Mouse (Mus musculus) cerebral cortex, adult 2 months (tissue): ENCODE data around the gene Dmrtb1.

ENCODE experiments used
- WGBS: fragments of 180-500 bp; shearing (Covaris S2); methylation state at CpG from one replicate; pipeline ENCODE4 v1.1.7; 2018; 5-methylcytosine and 5-hydroxymethylcytosine counted together

The Dmrtb1 gene

DNA sequence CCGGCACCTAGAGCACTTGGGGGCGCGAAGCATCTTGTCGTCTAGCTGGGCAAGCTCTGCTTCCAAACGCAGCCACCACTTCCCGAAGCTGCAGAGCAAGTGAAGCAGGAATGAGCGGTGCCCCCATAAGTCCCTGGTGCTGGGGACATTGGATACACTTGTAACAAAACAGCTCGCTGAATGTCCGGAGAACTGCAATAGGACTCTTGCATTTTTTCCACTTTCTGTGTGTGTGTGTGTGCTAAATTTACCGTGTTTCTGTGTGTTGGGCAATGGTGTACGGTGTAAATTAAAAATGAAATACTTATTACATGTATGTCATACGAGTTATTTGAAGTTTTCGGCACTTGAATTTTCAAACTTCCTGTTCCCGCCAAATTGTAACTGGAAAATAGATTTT is at the start of gene Dmrtb1:
TSS of gene Dmrtb1 (minus strand) at position 101 of the 400 bp plus-strand sequence.
- WGBS = 96% methylated on average over 14 of the region's 14 CpGs

DNA sequence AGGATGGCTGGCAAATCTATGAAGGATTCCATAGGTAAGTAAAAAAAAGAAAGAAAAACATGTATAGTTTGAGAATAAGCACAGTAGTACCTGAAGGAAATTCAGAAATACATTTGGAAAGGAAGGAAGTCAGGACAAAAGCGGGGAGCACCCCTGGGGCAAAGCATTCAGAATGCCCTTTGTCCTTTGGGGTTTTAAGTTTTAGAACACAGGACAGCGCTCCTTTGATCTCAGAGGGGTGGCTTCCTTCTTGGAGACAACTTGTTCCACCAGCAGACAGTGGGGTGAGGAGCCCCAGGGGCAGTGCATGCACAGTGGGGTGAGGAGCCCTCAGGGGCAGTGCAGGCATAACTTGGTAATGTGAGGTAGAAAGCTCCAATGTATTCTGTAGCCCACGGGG is 49.6 kb upstream of the Dmrtb1 start:
- 63% methylated on average over 3 of the region's 3 CpGs for WGBS

DNA sequence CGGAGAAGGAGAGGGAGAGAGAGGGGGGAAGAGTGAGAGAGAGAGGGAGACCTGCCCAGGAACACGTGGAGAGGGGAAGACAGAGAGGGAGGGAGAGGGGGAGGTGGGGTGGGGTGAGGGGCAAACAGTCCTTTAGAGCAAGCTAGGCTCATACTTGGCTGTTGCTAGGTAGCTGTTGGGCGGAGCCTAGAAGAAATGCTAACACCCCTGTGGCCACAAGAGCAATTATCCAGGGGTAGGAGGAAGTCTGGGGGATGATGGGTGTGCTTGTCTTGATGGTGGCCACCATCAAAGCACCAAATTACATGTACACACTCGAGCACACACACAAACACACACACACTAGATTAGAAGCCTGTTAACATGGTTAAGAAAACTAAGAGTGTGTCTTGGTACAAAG is 48.6 kb upstream of the Dmrtb1 start:
- WGBS = 61% methylated on average over 4 of the region's 4 CpGs

DNA sequence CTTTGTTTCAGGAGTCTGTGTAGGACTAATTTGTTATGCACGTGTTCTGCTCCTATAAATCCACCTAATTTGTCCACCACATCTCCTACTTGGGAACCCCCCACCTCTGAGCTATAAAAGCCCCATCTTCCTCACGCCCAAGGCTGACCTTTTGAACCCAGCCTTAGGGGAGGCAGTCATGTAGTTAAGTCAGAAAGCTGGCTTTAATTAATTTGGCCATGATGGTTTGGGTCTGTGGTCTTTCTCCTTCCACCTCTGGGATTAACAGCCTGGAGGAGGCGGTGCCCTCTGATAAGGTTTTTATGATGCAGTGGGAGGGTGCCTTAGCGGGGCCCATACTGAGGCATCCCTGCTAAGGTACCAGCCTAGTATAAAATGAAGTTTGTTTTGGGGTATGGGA is 48.2 kb upstream of the Dmrtb1 start:
- WGBS = 86% methylated on average over 4 of the region's 4 CpGs

DNA sequence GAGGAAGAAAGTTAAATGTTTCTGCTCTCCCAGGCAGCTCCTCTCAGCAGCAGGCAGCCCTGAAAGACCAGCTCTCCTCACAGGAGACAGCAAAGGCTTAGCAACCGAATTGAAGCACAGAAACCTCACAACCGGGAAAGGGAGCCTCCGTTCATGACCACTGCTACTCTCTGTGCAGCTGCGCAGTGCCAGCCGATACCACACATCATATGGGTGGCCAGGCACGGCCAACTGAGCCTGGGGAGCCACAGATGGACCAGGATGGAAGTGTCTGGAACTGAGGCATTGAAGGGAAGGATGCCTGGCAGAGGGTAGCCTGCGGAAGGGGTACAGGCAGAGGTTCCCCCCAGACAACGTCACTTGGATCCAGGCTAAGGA is 47.0 kb upstream of the Dmrtb1 start:
- 38% methylated on average over 8 of the region's 8 CpGs for WGBS

DNA sequence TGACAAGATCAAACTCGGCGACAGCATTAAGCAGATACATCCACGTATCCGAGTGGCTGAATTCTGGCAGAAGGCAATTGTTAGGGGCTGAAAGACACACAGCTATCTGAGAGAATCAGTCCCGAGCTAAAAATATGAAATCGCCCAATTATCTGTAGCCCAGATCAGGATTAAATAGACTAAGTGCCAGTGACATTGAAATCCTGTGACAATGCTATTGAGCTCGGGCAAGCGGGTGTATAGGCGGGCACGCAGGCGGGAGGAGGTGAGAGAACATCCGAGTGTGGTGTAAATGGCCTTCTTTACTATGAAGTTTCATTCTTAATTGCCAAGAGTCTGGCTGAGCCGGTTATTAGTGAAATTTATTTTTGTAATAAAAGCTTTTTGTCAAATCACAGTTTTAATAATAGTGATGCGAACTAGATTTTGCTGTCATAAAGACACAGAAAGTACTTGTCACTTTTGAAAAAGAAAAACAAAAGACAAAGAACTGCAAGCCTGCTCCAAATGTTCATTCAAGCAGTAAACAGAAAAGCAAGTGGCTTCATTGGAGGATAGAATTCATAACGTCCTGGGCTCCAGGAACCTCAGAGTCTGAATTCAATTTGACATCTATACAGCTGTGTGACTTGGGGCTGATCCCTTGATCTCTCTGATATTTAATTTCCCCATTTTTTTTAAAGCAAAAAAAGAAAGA is 46.5 kb upstream of the Dmrtb1 start:
- WGBS = 59% methylated on average over 15 of the region's 15 CpGs

DNA sequence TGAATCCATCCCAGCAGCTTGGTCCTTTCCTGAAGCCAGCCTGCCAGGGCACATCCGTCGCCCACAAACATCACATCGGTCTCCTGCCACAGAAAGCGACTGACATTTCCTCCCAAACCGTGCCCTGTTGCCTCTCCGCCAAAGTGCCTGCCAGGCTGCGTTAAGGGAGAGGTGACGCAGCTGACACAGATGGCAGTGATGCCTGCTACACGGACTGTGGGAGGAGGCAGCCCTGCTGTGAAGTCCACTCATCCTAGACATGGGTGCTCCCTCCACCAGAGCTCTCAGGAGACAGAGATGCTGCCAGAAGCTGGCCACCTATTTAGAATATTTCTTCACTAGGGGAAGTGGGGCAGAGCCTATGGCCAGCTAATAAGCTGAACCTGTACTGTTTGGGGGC is 41.4 kb upstream of the Dmrtb1 start:
- 49% methylated on average over 9 of the region's 9 CpGs for WGBS

DNA sequence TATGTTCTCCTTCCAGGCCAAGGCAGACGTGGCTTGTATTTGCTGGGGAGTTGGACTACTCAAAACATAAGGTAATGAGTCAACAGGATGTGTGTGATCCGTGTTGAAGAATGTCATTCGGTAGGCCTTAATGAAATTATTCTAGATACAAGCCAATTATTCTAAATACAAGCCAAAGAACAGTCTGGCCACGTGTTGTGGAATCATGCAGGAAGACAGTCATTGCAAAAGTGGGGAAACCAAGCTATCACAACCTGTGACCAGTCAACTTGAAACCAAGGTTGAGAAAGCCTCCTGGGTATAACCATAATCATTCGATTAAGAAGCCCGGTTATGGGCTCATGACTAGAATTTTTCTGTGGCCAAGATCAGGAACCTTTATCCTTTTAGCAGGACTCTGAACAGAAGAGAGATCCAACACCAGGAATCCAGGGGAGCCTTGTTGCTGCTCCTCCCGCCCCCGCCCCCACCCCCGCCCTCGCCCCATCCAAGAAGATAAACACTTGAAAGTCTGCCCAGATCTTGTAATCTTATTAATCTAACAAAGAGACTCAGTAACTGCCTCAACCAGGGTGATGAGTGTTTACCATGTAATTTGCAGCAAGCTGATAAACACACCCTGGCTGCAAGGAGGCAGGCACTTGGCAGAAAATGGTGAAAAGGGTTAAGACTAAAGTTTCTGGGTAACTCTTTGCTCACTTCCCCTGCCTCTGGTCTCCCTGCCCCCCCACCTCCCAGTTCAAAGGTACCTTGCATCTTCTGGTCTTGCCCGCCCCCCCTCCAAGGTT is 36.2 kb upstream of the Dmrtb1 start:
- WGBS = 80% methylated on average over 11 of the region's 11 CpGs

DNA sequence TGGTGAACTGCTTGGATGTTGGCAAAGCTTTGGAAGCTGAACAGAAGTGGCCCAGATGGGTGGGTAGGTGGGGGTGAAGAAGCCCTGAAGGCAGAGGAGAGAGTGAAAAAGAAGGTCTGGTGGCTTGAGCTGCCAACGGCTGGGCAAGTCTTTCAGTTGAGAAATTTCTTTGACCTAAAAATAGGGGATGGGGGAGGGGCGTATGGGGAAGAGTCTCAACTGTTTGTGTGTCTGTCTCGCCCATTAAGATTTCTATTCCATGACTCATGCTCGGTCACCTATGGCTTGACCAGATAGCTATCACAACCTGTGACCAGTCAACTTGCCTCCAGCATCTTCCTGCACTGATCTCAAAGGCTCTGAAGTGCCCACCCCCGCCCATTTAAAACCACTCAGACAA is 35.1 kb upstream of the Dmrtb1 start:
- 60% methylated on average over 5 of the region's 5 CpGs for WGBS

DNA sequence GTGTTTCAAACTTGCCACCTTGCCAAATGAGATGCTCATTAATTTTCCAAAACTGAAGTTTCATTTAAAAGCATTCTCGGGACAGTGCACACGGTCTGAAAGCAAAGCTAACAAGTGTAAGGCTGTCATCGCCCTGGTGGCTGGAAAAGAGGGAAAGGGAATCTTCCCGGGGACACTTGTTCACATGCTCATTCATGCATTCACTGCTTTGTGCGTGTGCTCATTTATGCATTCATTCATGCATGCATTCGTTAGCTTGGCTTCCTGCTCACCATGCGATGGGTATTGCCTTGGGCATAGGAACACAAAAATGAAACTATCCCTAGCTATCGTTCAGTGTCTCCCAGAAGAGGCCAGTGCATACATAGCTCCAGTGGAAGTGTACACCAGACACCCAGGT is 34.7 kb upstream of the Dmrtb1 start:
- 33% methylated on average over 8 of the region's 8 CpGs for WGBS

DNA sequence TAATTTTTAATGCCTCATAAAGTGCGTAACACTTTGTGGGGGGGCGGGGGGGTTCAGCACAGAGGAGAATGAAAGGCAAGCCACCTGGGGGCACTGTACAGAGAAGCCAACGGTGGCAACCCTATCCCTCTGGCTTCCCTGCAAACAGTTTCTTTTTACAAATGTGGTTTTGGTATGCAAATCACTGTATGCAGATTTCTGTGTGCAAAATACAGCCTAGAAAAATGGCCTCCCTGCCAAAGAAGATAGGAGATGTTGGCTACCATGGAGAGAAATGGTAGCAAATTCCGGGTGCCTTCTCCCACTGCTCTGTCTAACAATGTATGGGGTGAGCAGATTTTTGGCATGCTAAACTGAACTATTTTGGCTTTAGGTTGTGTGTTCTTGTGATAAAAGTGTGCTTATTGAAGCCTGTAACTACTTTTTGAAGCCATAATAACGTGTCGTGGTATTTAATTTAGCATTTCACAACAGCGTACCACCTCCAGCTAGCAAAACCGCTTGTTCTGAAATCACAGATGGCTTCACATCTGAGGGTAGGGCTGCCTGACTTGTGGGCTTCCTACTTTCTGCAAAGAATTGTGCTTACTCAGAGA is 33.8 kb upstream of the Dmrtb1 start:
- WGBS = 19% methylated on average over 8 of the region's 8 CpGs

DNA sequence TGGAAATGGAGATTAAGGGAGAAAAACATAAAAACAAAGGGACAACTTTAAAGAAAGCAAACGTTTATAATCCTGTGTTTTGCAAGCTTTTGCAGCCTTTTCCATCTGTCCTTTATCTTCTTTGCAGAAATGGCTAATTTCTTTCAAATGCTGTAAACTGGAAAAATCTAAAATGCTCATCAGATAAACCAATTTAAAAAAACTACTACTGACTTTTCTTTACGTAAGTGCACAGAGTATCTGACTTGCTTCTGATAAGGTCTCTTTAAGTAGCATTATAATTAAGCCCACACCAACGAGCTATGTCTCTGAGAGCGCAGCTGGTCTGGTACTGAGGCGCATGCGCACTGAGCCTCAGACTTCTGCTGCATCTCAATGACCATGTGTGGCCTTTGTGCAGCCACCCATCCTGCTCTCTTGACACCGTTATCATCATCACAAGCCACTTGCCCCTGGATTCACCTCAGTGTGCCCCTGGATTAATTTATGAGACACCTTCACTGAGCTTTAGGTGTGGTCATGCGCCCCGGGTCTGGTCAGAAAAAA is 32.8 kb upstream of the Dmrtb1 start:
- 56% methylated on average over 9 of the region's 9 CpGs for WGBS

DNA sequence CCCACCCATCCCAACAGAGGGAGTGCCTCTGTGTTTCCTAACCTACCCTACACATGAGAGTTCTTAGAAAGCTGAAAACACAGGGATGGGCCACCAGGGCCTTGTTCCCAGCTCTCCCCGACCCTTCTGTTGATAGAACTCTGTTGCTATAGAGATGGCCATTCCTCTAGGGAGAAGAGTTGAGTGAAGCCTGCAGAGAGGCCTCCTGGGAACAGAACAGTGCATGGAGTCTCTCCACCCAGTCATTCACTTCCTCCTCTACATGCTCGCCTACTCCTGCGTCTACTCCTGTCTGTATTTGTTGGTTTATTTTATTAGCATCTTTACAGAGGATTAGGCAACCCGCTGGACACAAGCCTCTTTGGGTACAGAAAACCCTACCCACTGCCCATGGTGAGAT is 22.9 kb upstream of the Dmrtb1 start:
- WGBS = 73% methylated on average over 4 of the region's 4 CpGs

DNA sequence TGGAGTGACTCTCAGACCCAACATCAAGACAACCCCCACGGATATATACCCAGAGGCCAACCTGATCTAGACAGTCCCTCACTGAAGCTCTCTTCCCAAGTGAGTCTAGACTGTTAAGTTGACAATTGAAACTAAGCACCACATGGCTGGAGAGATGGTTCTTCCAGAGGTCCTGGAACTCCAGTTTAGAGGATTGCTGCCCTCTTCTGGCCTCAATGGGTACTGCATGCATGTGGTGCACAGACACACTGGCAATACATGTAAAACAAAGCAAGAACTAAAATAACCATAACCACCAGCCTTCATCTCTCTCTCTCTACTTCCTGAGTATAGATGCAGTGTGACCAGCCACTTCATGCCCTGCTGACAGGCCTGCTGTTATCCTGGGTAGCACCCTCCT is 20.2 kb upstream of the Dmrtb1 start:
- WGBS = 92% methylated on average over 1 of the region's 1 CpGs

DNA sequence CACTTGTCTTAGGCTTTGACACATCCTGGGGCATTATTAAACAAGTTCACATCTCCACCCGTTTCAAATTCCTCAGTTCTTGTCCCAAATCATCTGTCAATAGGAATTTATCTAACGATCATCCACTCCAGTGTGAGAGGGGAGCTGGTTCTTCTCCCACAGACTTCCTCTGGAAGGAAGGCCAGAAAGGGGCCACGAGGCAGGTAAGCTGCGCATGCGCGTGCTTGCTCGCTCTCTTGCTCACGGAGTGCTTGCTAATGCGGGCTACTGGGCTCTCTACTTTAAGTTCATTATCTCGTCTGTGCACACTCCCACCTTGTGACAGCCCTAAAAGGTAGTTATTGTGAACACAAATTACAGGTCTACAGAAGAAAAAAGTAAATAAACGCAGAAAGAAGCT is 17.6 kb upstream of the Dmrtb1 start:
- 87% methylated on average over 11 of the region's 11 CpGs for WGBS

DNA sequence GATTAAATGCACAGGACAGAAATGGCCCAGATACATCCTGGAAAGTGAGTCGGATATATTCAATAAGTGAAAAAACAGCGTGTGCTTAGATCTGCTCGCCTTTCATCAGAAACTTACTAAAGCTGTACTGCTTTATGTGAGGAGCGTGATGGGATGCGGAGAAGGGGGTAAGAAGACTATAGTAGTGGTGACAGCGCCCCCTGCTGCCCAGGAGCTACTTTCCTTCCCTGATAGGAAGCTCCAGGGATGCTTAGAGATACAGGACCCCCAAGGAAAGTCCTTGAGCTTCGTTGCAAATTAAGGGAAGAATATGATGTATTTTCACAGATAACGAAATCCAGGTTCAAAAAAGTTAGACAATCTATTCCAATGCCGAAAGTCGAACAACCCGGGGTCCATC is 17.1 kb upstream of the Dmrtb1 start:
- WGBS = 33% methylated on average over 11 of the region's 11 CpGs

DNA sequence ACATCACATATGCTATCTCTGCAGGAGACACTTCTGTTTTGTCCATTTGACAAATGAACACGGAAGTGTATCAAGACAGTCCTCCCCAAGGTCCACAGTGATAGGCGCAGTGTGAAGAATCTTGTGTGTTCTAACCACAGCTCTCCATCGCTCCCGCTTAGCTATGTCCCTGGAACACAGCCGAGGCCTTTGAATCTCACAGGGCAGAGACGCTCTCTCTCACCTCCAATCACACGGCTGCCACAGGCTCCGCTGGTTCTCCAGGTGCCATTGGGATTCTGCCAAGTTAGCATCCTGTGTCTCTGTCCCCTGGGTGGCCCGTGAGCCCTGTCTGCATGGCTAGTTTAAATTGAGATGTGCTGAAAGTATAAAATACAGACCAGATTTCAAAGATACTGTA is 15.2 kb upstream of the Dmrtb1 start:
- 86% methylated on average over 9 of the region's 9 CpGs for WGBS

DNA sequence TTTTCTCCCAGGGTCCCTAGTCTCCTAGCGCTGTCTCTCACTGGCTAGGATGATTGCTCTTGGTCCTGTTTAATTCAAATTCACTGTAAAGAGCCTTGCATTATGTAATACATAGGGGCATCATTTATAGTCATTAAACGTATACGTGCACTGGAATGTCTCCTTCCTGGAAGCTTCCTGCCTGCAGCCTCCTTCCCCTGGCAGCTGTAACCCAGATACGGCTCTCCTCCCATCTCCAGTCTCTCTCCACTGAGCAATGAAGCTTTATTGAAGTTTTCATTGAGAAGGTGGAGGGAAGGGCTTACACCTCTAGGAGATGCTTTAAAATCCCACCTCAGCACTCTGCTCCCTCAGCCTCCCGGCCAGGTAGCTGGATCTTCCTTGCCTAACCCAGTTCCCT is 9.8 kb upstream of the Dmrtb1 start:
- WGBS = 54% methylated on average over 5 of the region's 5 CpGs

DNA sequence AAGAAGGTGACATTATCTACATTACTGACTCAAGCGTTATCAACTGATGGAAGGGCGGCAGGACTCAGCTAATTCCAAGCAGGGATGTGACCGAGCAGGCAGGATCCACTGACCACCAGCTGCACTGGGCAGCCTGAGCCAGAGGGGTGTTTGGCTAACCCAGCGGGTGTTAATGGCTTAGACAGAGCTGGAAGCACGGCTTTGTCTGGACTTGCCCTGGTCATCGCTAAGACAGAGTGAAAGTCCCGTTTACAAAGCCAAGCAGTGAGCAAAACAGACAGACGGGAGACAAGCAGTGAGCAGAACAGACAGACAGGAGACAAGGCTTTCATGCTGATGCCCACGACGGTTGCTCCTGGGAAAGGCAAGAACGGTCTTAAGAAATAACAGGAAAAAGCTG is 4.2 kb upstream of the Dmrtb1 start:
- 46% methylated on average over 11 of the region's 11 CpGs for WGBS

DNA sequence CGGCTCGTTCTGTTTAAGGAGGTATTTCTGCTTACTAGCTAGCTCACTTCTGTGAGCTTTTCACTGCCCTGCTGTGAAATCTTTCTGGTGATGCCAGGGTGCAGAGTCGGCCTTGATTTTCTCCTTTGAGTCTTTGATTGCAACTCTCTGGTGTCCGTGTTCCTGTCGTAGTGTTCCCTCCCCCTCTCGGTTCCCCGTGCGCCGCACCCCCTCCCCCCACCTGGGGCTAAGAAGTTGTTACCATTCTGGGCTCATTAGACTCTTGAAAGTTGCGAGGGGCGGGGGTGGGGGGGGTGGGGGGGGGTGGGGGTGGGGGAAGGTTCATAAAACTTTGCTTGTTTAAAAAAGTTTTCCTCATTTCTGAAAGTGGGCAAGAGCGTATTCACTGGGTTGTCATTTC is 3.1 kb upstream of the Dmrtb1 start:
- WGBS = 37% methylated on average over 12 of the region's 12 CpGs

DNA sequence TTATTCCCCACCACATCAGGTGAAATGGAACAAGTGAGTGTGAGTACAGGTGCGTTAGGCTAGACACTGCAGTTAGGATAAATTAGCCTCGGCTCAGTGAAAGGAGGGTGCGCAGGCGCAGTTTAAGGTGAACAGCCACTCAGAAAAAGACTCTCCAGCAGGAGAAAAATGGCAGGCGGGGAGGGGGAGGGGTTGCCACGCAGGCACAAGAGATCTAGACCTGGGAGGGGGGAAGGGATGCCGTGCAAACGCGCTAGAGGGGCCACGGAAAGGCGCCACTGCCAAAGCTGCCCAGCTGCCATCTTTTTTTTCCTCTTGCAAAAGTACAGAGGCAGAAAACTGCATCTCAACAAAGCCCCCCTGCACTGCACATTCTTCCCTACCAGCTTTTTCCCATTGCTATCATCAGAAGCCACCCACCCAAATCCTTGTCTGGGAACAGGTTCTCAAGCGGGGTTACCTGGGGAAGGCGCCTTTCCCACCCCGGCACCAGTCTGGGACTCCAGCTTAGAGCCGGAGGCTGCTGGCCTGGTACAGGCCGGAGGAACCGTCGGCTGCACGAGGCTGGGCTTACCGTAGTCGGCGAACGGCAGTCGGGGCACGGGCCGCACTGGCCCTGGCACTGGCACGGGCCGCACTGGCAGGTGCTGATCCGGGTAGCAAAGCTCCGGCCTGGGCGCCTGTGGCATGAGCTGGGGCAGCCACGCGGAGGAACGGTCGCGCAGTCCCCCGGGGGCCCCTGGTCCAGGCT is 849 bp downstream of the Dmrtb1 start:
- WGBS = 94% methylated on average over 37 of the region's 37 CpGs
